Mouse (Mus musculus): ENCODE results near the gene Kcnk7.
"Not testable (repeated sequence)": the region's sequence is repeated elsewhere in the genome, so short reads cannot be mapped to it uniquely, and the experiment has no call there.

Kcnk7 gene

DNA sequence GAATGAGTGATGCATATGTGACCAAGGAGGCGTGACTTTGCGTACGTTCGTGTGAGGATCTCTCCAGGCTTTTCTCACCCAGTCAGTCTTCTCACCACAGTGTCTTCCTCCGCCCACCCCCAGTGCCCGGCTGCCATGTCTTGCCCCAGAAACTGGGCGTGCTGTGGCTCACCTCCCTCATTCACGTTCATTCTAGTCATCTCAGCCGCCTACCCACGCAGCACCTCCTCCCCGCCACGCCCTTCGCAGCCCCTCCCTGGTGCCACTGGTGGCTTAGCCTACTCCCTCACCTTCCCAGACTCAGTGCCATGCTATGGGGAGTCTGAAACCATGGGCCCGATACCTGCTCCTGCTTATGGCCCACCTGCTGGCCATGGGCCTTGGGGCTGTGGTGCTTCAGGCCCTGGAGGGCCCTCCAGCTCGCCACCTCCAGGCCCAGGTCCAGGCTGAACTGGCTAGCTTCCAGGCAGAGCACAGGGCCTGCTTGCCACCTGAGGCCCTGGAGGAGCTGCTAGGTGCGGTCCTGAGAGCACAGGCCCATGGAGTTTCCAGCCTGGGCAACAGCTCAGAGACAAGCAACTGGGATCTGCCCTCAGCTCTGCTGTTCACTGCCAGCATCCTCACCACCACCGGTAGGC lies at the start of gene Kcnk7:
Kcnk7 (plus strand) TSS at position 205 of the 638 bp plus-strand sequence.
- no peak for DNase-seq (ENCODE audit: low spot score)

DNA sequence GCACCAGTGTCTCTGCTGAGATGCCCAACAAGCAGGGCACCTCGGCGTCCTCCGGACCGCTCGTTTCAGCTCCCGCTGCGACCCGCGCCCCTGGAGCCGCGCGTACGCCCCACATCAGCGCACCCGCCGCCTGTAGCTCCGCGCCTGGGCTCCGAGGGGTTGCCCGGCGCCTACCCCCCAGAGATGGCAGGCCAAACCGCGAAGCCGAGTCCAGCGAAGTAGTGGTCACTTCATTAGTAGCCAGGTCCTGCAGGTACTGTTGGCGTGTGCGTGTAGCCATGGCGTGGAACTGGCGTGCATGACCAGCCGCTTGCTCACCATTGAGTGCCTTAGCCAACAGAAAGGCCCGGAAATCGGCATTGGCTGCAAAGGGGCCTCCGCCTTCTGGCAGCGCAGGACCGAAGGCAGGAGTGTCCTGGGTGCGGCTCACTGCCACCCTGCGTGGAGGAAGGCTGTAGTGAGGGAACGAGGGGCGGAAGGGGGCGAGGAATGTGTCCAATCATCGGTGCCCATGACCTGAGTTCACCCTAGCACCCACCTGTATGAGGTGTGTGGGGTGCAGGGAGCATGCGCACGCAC lies 49.4 kb upstream of the Kcnk7 start:
- no peak for DNase-seq (ENCODE audit: low spot score)

DNA sequence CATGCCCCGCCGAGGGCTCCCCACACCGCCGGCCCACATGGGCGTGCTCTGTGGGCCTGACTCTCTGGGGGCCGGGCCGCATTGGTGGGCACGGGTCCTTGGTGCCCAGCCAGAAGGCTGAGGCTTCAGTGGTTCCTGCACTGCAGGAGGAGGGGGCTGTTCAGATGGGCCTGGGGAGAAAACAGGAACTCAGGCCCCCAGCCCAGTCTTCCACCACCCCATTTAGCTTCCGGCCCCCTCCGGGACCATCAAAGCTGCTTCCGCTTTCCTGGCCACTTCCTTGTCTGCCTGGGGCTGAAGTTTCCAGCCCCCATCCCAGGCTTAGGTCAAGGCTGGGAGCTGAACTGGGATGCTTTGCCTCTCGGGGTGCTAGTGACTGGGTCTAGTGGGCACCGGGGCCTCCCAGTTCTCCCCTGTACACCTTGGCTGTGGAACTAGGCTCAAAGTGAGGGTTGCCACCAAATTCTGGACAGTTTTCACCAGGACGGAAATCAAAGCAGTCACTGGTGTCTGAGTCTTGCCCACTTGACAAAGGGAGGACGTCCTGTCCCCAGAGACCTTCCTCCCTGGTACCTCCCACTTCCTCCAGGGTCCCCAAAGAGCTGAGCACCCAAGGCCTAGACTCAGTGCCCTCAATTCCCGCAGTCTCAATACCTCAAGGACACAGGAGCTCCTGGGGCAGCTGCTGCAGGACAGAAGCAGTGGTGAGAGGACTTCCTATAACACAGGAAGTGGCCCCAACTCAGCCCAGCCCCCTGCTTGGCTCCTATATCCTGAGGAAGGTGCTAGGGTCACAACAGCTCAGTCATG lies 43.0 kb upstream of the Kcnk7 start:
- DNase-seq (ENCODE audit: low spot score): no peak

DNA sequence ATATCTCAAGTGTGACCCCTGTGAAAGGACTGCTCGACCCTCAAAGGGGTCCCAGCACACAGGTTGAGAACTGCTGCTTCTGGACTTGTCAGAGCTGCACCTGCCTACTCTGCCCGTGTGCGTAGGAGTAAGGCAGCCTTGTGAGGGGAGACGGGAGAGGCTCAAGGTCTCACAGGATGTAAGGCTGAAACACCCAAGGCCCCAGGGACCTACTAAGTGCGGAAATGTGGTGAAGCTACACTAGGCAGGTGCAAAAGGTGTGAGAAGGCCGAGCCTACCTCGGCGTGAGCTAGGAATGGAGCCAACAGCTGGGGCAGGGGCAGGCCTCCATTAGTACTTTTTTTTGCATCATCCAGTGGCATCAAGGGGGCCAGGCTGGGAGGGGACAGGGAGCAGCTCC lies 41.9 kb upstream of the Kcnk7 start:
- no peak for DNase-seq (ENCODE audit: low spot score)

DNA sequence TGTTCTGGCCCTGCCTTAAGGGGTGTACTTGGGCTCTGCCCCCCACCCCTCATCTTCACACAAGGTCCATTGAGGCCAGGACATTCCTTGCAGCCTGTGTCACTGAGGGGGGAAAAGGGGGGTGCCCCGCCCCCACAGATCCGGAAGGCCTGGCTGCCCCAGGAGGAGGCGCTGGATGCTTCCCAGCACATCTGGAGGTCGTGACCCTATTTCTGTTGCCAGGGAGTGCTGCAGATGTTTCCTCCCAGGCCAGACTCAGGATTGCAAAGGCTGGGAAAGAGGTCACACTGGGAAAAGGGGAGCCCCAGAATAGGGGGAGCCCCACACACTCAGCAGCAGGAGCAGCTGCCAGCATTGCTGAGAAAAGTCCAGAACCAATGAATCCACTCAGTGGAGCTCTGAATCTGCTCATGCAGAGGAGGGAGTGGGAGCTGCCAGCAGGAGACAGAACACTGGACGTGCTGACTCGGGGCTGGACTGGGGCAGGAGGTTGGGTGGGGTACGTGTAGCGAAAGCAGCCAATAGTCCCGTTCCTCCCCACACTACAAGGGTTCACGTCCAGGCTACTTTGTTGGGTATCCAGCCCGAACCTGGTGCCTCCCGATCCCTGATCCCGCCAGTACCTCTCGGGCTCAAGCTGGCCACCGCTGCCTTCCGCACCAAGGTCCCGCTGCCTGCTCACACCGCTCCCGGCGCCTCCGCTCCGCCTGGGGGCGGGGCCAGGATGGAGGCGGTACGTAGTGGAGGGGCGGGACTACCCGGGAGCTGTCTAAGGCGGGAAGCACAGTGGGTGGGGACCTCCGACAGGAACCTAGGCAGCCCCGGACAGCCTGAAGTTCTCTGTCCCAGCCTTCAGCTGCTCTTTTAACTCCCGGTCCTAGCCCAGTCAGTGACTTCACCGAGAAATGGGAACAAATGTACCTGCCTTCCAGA lies 40.9 kb upstream of the Kcnk7 start, which contains the start of gene Sipa1:
Sipa1 (minus strand) TSS at position 727 of the 933 bp plus-strand sequence.
- DNase-seq (ENCODE audit: low spot score): peak; percentile 36

DNA sequence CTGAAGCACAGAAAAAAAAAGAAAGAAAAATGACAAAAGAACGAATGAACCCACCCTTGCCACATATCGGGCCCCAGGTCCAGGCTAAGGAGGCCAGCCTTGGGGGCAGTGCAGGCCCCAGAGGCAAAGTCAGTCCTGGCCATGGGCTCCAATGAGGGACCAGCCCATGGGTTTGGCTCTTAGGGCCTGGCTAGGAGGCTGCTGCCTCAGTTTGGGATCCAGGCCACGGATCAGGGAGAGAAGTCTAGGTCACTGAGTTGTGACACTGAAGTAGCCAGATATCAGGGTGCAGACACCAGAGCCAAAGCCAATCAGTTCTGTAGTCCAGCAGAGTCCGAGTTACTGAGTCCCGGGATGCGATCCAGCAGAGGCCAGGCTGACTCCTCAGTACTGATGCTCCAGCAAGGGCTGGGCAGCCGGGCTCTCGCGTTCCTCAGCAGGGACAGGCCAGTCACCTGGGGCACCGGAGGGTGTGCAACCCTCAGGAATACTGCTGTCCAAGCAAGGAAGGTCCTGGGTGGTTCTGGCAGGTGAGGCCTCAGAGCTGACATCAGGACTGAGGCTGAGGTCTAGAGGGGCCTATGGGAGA lies 39.4 kb upstream of the Kcnk7 start:
- no peak for DNase-seq (ENCODE audit: low spot score)

DNA sequence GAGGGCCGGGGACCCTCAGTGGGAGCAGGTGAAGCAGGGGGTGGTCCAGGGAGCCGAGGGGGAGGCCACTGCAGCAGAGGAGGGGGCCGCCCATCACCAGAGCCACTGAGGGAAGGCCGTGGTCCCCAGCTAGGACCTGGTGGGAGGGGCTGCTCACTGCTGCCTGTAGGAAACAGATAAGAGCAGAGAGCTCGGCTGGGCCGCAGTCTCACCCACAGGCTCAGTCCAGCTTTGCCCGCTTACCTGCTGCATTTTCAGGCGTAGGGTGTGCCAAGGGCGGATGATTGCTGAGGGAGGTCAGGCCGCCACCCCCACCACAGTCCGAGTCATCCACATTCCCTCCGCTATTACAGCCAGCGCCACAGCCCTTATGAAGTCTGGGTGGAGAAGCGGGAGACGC lies 38.7 kb upstream of the Kcnk7 start:
- DNase-seq (ENCODE audit: low spot score): no peak

DNA sequence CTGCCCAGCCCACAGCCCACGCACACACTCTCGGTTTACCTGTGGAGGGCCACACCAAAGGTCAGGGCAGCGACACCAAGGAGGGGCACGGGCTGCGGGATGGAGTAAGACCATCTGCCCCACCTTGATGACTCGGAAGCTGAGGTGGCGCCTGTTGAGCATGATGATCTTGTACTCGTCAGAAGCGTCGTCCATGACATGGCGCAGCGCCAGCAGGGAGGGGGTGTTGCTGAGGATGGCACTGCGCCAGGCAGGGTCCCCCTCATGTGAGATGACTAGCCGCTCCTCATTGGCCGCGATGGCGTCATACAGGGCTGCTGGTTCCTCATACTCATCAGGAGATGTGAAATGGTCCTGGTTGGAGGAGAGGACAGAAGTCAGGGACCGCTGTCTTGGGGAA lies 37.8 kb upstream of the Kcnk7 start:
- no peak for DNase-seq (ENCODE audit: low spot score)

DNA sequence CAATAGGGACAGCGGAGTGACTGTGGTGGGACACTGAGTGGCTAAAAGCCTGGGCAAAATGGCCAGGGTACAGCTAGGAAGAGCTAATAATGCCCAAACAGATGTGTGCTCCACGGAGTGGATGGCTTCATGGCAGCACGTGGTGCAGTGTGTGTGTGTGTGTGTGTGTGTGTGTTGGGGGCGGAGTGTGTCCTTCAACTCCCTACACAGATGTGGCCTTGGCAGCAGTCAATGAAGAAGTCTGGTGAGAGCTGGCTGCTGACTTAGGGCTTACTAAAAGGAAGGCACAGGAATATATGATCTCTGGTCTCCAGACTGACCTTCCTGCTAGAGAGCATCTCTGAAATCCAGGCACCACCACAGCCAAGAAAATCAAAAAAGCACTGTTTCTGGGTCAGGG lies 35.8 kb upstream of the Kcnk7 start:
- no peak for DNase-seq (ENCODE audit: low spot score)

DNA sequence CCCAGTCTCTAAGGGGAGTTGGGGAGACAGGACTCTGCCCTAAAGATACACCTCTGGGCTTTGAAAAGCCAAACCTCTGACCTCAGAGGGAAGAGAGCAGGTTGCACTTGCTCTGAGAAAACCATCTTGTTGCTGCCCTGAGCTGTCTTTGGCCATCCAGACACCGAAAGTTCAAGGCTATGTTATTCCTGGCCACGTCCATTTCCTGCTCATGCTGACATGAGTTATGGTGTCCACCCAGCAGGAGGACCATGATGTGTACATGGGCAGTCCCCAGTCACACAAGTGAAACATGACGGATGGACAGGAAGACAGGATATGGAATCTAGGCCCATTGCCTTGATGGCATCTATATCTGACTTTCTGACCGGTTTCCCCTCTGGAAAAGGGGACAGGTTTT lies 23.7 kb upstream of the Kcnk7 start:
- DNase-seq (ENCODE audit: low spot score): no peak

DNA sequence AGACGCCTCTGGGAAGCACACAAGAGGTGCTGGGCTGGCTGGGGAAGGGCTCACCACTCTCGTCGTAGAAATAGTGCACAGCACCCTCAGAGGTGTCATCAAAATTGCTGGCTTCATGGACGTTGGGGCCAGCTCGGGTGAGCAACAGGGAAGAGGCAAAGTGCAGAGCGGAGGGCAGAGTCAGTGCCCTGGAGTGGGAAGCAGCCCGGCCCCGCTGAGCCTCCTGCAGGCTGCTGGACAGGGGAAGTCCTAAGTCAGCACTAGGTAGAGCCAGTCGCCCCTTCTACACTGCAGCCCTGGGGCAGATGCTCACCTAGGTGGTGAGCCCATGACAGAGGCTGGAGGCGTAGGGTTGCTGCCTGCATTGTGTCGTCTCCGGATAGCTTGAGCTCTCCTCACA lies 19.9 kb upstream of the Kcnk7 start:
- DNase-seq (ENCODE audit: low spot score): no peak

DNA sequence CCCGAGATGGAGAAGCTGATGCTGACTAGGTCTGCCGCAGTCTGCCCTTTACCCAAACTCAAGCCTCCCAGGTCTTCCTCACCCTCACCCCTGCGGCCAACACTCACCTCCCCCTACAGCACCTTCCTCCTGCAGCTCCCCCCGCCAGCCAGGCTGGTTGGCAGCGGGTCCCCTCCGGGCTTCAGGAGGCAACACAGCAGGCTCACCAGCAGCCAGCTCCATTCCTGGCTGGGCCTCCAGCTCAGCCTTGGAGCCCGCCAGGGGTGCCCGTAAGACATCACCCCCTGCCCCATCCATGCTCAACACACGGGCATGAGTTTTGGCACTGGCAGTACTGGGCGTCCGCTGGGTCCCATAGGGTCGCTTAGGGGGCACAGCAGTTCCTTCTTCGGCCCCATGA lies 19.2 kb upstream of the Kcnk7 start:
- no peak for DNase-seq (ENCODE audit: low spot score)

DNA sequence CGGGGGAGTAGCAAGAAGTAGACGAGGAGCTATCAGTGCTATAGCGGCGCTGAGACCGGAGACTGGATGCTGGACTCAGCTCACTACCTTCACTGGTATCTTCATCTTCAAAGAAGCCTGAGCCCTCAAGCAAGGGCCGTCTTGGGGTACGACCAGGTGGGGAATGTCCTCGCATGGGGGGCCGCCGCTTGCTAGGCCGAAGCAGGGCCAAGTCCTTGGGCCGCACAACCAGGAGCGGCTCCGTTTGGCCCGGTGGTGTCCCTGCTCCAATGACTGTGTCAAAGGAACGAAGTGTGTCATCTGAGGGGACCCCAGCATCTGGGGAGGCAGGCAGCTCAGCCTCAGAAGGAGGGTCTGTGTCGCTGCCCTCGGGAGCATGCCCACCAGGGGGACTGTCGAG lies 18.7 kb upstream of the Kcnk7 start:
- DNase-seq (ENCODE audit: low spot score): no peak

DNA sequence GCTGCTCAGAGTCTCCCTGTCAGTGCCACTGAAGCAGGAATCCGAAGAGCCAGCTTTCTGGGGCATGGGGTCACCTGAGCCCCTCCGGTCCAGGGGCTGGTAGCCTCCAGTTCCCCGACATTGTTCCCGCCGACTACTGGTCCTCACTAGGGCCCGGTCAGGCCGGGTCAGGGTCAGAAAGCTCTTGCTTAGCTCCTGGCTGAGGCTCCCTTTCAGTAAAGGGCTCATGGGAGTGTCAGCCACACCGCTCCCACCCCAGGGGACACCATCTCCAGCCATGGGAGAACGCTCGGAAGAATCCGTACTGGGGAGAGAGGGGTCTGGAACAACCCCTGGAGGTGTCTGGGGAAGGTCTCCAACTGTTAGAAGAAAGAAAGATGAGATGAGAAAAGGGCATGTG lies 18.3 kb upstream of the Kcnk7 start:
- no peak for DNase-seq (ENCODE audit: low spot score)

DNA sequence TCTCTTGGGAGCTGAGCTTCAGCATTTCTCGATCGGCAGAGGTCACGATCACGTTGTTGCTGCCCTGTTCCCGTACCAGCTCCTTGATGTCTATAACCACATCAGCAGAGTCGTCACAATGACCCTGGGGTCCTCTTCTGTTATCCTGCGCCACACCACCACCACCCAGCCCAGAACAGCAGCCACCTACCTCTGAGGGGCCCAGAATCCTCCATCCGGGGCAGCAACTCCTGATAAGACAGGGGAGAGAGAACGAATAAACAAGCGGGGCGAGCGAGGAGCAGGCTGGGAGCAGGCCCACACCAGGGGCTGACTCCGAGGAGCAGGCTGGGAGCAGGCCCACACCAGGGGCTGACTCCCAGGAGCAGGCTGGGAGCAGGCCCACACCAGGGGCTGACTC lies 17.7 kb upstream of the Kcnk7 start:
- DNase-seq (ENCODE audit: low spot score): no peak

DNA sequence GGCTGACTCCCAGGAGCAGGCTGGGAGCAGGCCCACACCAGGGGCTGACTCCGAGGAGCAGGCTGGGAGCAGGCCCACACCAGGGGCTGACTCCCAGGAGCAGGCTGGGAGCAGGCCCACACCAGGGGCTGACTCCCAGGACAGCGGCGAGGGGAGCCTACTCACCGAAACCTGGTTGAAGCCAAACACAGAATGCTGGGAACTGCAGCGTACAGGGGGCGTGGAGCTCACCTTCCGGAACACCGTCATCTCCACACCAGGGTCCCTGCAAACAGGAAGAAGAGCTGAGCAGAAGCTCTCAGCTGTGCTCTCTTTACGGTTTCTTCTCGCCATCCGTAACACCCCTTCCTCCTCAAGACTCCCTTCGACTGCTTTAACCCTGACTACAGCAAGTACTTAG lies 17.2 kb upstream of the Kcnk7 start:
- DNase-seq (ENCODE audit: low spot score): not testable (repeated sequence)

DNA sequence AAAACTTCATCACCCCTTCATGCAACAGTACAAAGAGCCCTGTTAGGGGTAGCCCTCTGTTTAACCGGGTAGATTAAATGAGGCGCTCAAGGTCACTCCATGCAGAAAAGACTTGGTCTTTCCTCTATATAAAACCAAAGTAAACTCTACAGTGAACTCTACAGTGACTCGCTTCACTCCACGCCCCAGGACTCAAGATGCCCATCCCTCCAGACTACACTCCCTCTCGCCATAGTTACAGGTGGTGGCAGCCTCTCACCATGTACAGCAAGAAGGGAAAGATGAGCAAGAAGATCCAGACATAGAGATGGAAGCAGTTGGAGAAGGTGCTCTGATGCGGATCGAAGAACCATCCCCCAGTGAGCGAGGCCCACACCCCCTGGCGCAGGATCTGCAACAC lies 16.4 kb upstream of the Kcnk7 start:
- no peak for DNase-seq (ENCODE audit: low spot score)

DNA sequence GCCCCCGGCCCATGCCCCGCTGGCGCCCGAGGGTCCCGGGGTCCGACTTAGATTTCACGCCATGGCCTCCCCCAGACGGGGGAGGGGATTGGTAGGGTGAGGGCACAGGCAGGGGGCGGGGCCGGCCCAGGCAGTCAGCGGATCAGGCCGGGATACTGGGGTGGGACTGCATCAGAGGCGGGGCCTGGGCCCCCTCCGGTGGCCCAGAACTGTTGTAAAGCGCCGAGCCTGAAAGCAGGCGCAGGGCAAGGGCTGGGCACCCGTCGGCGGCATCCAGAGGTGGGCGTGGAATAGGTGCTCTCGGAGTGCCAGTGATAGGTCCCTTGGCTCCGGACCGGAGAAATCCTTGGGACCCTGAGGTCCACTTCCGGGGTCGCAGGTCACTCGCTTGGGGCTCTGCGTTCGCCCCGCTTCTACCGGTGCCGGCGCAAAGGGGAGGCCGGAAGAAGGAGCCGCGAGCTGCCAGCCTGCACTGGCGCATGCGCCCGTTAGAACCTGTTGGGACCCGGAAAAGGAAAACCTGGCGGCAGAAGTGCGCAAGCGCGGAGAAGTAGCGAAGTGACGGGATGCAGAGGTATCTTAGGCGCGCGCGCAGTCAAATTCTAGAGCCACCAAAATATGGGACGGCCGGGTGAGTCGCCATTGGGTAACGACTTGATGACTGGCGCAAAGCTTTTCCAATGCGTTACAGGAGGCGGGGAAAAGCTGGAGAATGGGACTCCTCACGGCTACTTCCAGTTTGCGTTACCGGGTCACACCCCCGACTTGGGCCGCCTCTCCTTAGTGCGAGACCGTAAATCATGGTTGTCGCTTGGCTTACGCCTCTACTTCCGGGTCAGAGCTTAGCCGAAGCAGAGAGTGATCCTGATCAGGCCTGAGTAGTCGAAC lies 15.7 kb upstream of the Kcnk7 start, which contains the start of the genes Map3k11 and Pcnx3:
Map3k11 (plus strand) TSS at position 543 of the 888 bp plus-strand sequence.
Pcnx3 (minus strand) TSS at position 709 of the 888 bp plus-strand sequence.
- DNase-seq (ENCODE audit: low spot score): peak; percentile 93

DNA sequence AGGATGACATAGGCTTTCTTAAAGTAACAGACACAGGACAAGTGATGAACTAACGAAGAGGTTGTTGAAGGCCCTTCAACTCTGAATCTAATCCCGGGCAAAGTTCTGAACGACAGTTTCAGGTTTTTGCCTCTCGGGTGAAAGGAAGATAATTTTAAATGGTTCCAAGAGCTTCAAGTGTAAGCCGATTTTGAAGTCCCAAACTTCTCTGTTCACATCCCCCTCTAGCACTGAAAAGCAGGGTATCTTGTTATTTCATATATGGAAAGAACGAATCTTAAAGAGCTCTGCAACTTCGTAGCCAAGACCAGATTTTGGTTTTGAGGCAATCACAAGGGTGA lies 15.1 kb upstream of the Kcnk7 start:
- DNase-seq (ENCODE audit: low spot score): peak; percentile 17

DNA sequence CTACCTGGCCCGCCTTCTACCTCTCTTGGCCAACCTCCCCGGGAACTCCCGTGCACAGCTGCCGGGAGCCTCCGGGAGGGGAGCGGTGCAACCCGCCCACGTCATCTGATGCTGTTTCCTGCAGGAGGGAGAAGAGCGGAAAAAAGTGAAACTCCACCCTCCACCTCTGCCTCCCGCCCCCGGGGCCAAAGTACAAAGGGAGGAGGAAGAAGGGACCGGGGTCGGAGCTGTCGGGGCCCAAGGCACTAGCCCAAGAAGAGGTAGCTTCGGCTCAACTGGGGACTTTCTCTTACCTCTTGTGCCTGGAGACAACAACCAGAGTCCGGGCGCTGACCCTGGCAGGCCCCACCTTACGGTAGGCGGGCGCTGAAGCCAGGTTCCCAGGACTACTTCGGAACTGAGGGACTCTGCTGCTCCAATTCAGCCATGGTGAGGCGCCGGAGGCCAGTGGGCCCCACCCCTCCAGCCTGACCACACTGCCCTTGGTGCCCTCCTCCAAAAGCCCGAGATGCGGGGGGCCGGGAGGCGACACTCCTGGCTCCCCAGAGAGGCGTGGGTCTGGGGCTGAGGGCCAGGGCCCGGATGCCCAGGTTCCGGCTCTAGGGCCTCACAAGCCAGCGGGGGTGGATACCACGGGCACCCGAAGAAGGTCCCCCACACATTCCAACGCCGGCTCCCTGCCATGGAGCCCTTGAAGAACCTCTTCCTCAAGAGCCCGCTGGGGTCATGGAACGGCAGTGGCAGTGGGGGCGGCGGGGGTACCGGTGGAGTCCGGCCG lies 14.4 kb upstream of the Kcnk7 start:
- peak; percentile 39 for DNase-seq (ENCODE audit: low spot score)
